Mouse (Mus musculus) MEL (cell line): ENCODE measurements around the gene Rbms2. TPM values are rescaled to one million over a fixed set of nuclear protein-coding genes. Genes with fewer than 3 reads are reported as not detected.

Source experiments
- DNase-seq: peaks from one replicate; pipeline ENCODE4 v3.0.0; 2011; ENCODE audit warnings: low read depth, low spot score
- H3K27ac ChIP-seq: 2 replicates; pipeline ENCODE4 v1.5.1; 2012; ENCODE audit warnings: low read depth, mild to moderate bottlenecking, control low read depth, low read length, moderate library complexity; ENCODE audit not compliant: control insufficient read depth
- H3K27me3 ChIP-seq, 2 experiments: fragments of 150-350 bp in 1 of 2; sonication (generic) in 1 of 2; 2 replicates each; pipeline ENCODE4 v1.6.1; 2012; ENCODE audit warnings: low read length in 2 of 2, mild to moderate bottlenecking in 2 of 2, improper control_type of control experiment in 1 of 2, moderate library complexity in 1 of 2; ENCODE audit not compliant: insufficient read depth in 2 of 2, control insufficient read depth in 1 of 2
- H3K36me3 ChIP-seq, 2 experiments: 2 replicates each; pipeline ENCODE4 v1.6.1; 2012 to 2014; ENCODE audit warnings: low read length in 2 of 2, improper control_type of control experiment in 1 of 2, inconsistent platforms in 1 of 2, mild to moderate bottlenecking in 1 of 2; ENCODE audit not compliant: insufficient read depth in 2 of 2, control insufficient read depth in 1 of 2
- H3K4me1 ChIP-seq, 2 experiments: fragments of 150-350 bp in 1 of 2; sonication (generic) in 1 of 2; 2 replicates each; pipeline ENCODE4 v1.6.1; 2012; ENCODE audit warnings: low read length in 2 of 2, improper control_type of control experiment in 1 of 2, mild to moderate bottlenecking in 1 of 2; ENCODE audit not compliant: insufficient read depth in 2 of 2, control insufficient read depth in 1 of 2
- H3K4me3 ChIP-seq, 2 experiments: fragments of 150-350 bp in 1 of 2; sonication (generic) in 1 of 2; 2 replicates each; pipeline ENCODE4 v1.5.1; 2012; ENCODE audit warnings: low read depth in 2 of 2, low read length in 2 of 2, mild to moderate bottlenecking in 2 of 2, moderate library complexity in 2 of 2, control low read depth in 1 of 2, improper control_type of control experiment in 1 of 2; ENCODE audit not compliant: control insufficient read depth in 1 of 2, insufficient read depth in 1 of 2
- H3K79me2 ChIP-seq: 2 replicates; pipeline ENCODE4 v1.6.1; 2012; ENCODE audit warnings: mild to moderate bottlenecking, low read length, moderate library complexity; ENCODE audit not compliant: control insufficient read depth, poor library complexity, insufficient read depth
- H3K9ac ChIP-seq: 2 replicates; pipeline ENCODE4 v1.6.1; 2012; ENCODE audit warnings: low read depth, mild to moderate bottlenecking, control low read depth, low read length, moderate library complexity; ENCODE audit not compliant: control insufficient read depth, poor library complexity, severe bottlenecking
- H3K9me3 ChIP-seq: fragments of 150-350 bp; sonication (generic); replicated peaks from 2 replicates; pipeline ENCODE4 v1.6.1; 2012; ENCODE audit warnings: mild to moderate bottlenecking, low read length, improper control_type of control experiment, moderate library complexity; ENCODE audit not compliant: insufficient read depth
- BHLHE40 ChIP-seq: IDR thresholded peaks from 2 replicates; pipeline ENCODE4 v1.6.1; 2012; ENCODE audit warnings: low read depth, mild to moderate bottlenecking, inconsistent platforms, low read length, improper control_type of control experiment, borderline replicate concordance
- CHD1 ChIP-seq: IDR thresholded peaks from 2 replicates; pipeline ENCODE4 v1.6.1; 2012; ENCODE audit warnings: low read depth, mild to moderate bottlenecking, inconsistent platforms, low read length, improper control_type of control experiment
- CHD2 ChIP-seq: IDR thresholded peaks from 2 replicates; pipeline ENCODE4 v1.6.1; 2011; ENCODE audit warnings: low read length, improper control_type of control experiment
- CTCF ChIP-seq, 3 experiments: IDR thresholded peaks in 2 of 3; conservative IDR thresholded peaks in 1 of 3; 2 replicates each; pipeline ENCODE4 v1.5.1; 2011 to 2012; ENCODE audit warnings: low read length in 3 of 3, low read depth in 2 of 3, mild to moderate bottlenecking in 2 of 3, improper control_type of control experiment in 1 of 3, inconsistent platforms in 1 of 3, mixed read lengths in 1 of 3, moderate library complexity in 1 of 3; ENCODE audit not compliant: control insufficient read depth in 1 of 3, insufficient read depth in 1 of 3, poor library complexity in 1 of 3, severe bottlenecking in 1 of 3
- E2F4 ChIP-seq: IDR thresholded peaks from 2 replicates; pipeline ENCODE4 v1.6.1; 2011; ENCODE audit warnings: low read depth, low read length, improper control_type of control experiment, borderline replicate concordance
- ELF1 ChIP-seq: IDR thresholded peaks from 2 replicates; pipeline ENCODE4 v1.6.1; 2014; ENCODE audit warnings: low read depth, mild to moderate bottlenecking, inconsistent platforms, low read length, improper control_type of control experiment, moderate library complexity
- EP300 ChIP-seq, 2 experiments: IDR thresholded peaks; 2 replicates each; pipeline ENCODE4 v1.6.1; 2011; ENCODE audit warnings: improper control_type of control experiment in 2 of 2, low read length in 2 of 2, low read depth in 1 of 2, mild to moderate bottlenecking in 1 of 2
- ETS1 ChIP-seq: IDR thresholded peaks from 2 replicates; pipeline ENCODE4 v1.6.1; 2012; ENCODE audit warnings: low read depth, mild to moderate bottlenecking, inconsistent platforms, low read length, improper control_type of control experiment, moderate library complexity
- GATA1 ChIP-seq: IDR thresholded peaks from 2 replicates; pipeline ENCODE4 v1.6.1; 2011; ENCODE audit warnings: low read depth, low read length, improper control_type of control experiment
- HCFC1 ChIP-seq: IDR thresholded peaks from 2 replicates; pipeline ENCODE4 v1.6.1; 2012; ENCODE audit warnings: low read depth, mild to moderate bottlenecking, inconsistent platforms, low read length, improper control_type of control experiment, moderate library complexity
- JUND ChIP-seq: IDR thresholded peaks from 2 replicates; pipeline ENCODE4 v1.6.1; 2011; ENCODE audit warnings: low read depth, mild to moderate bottlenecking, improper control_type of control experiment, low read length
- KAT2A ChIP-seq: conservative IDR thresholded peaks from 2 replicates; pipeline ENCODE4 v1.6.1; 2012; ENCODE audit warnings: low read depth, low read length, improper control_type of control experiment, inconsistent platforms
- MAFK ChIP-seq: IDR thresholded peaks from 2 replicates; pipeline ENCODE4 v1.6.1; 2011; ENCODE audit warnings: low read depth, mild to moderate bottlenecking, low read length, improper control_type of control experiment, borderline replicate concordance
- MAX ChIP-seq: IDR thresholded peaks from 2 replicates; pipeline ENCODE4 v1.6.1; 2011; ENCODE audit warnings: low read length, improper control_type of control experiment
- MAZ ChIP-seq: IDR thresholded peaks from 2 replicates; pipeline ENCODE4 v1.6.1; 2012; ENCODE audit warnings: low read depth, mild to moderate bottlenecking, inconsistent platforms, low read length, improper control_type of control experiment
- MEF2A ChIP-seq: IDR thresholded peaks from 2 replicates; pipeline ENCODE4 v1.6.1; 2014; ENCODE audit warnings: low read depth, mild to moderate bottlenecking, inconsistent platforms, low read length, improper control_type of control experiment; ENCODE audit not compliant: poor library complexity, insufficient replicate concordance, severe bottlenecking; ENCODE audit errors: extremely low read depth
- MXI1 ChIP-seq: IDR thresholded peaks from 2 replicates; pipeline ENCODE4 v1.6.1; 2011; ENCODE audit warnings: mild to moderate bottlenecking, low read depth, low read length, improper control_type of control experiment
- MYB ChIP-seq: IDR thresholded peaks from 2 replicates; pipeline ENCODE4 v1.6.1; 2011; ENCODE audit warnings: mild to moderate bottlenecking, low read depth, low read length, improper control_type of control experiment
- MYC ChIP-seq: IDR thresholded peaks from 2 replicates; pipeline ENCODE4 v1.6.1; 2011; ENCODE audit warnings: low read depth, mild to moderate bottlenecking, low read length, improper control_type of control experiment, moderate library complexity
- NELFE ChIP-seq: IDR thresholded peaks from 2 replicates; pipeline ENCODE4 v1.6.1; 2011; ENCODE audit warnings: low read depth, low read length, improper control_type of control experiment
- NRF1 ChIP-seq: IDR thresholded peaks from 2 replicates; pipeline ENCODE4 v1.6.1; 2014; ENCODE audit warnings: low read depth, mild to moderate bottlenecking, inconsistent platforms, low read length, improper control_type of control experiment, moderate library complexity; ENCODE audit not compliant: poor library complexity, insufficient read depth, severe bottlenecking
- POLR2A ChIP-seq, 2 experiments: IDR thresholded peaks; 2 replicates each; pipeline ENCODE4 v1.6.1; 2011 to 2012; ENCODE audit warnings: low read length in 2 of 2, mild to moderate bottlenecking in 2 of 2, control low read depth in 1 of 2, improper control_type of control experiment in 1 of 2, low read depth in 1 of 2, moderate library complexity in 1 of 2; ENCODE audit not compliant: control insufficient read depth in 1 of 2, insufficient read depth in 1 of 2, poor library complexity in 1 of 2
- POLR2AphosphoS2 ChIP-seq: IDR thresholded peaks from 2 replicates; pipeline ENCODE4 v1.6.1; 2011; ENCODE audit warnings: low read length, improper control_type of control experiment
- POLR2AphosphoS5 ChIP-seq: IDR thresholded peaks from 2 replicates; pipeline ENCODE4 v1.6.1; 2012; ENCODE audit warnings: low read depth, borderline replicate concordance, mild to moderate bottlenecking, inconsistent platforms, low read length, moderate library complexity, mixed read lengths
- RAD21 ChIP-seq: IDR thresholded peaks from 2 replicates; pipeline ENCODE4 v1.6.1; 2011; ENCODE audit warnings: mild to moderate bottlenecking, low read depth, low read length, improper control_type of control experiment
- RCOR1 ChIP-seq: IDR thresholded peaks from 2 replicates; pipeline ENCODE4 v1.6.1; 2012; ENCODE audit warnings: low read depth, mild to moderate bottlenecking, inconsistent platforms, low read length, improper control_type of control experiment
- SIN3A ChIP-seq: IDR thresholded peaks from 2 replicates; pipeline ENCODE4 v1.6.1; 2012; ENCODE audit warnings: low read length, improper control_type of control experiment, inconsistent platforms
- SMC3 ChIP-seq: IDR thresholded peaks from 2 replicates; pipeline ENCODE4 v1.6.1; 2011; ENCODE audit warnings: low read depth, low read length, improper control_type of control experiment
- TAL1 ChIP-seq: IDR thresholded peaks from 2 replicates; pipeline ENCODE4 v1.6.1; 2012; ENCODE audit warnings: mild to moderate bottlenecking, inconsistent platforms, low read length, moderate library complexity, mixed read lengths
- TBP ChIP-seq: IDR thresholded peaks from 2 replicates; pipeline ENCODE4 v1.8.0; 2011; ENCODE audit warnings: low read depth, low read length, improper control_type of control experiment
- TCF12 ChIP-seq: IDR thresholded peaks from 2 replicates; pipeline ENCODE4 v1.6.1; 2014; ENCODE audit warnings: low read depth, mild to moderate bottlenecking, inconsistent platforms, low read length, improper control_type of control experiment, moderate library complexity
- UBTF ChIP-seq: IDR thresholded peaks from 2 replicates; pipeline ENCODE4 v1.6.1; 2012; ENCODE audit warnings: low read depth, mild to moderate bottlenecking, inconsistent platforms, low read length, improper control_type of control experiment, moderate library complexity, borderline replicate concordance; ENCODE audit not compliant: insufficient read depth
- USF1 ChIP-seq: IDR thresholded peaks from 2 replicates; pipeline ENCODE4 v1.6.1; 2014; ENCODE audit warnings: low read depth, mild to moderate bottlenecking, inconsistent platforms, low read length, improper control_type of control experiment, moderate library complexity
- USF2 ChIP-seq, 2 experiments: IDR thresholded peaks; 2 replicates each; pipeline ENCODE4 v1.6.1; 2011 to 2012; ENCODE audit warnings: improper control_type of control experiment in 2 of 2, low read length in 2 of 2, borderline replicate concordance in 1 of 2, inconsistent platforms in 1 of 2, low read depth in 1 of 2, mild to moderate bottlenecking in 1 of 2; ENCODE audit not compliant: insufficient read depth in 1 of 2
- ZC3H11A ChIP-seq: IDR thresholded peaks from 2 replicates; pipeline ENCODE4 v1.6.1; 2012; ENCODE audit warnings: low read depth, mild to moderate bottlenecking, inconsistent platforms, low read length, improper control_type of control experiment
- ZKSCAN1 ChIP-seq: IDR thresholded peaks from 2 replicates; pipeline ENCODE4 v1.6.1; 2012; ENCODE audit warnings: low read depth, mild to moderate bottlenecking, inconsistent platforms, low read length, improper control_type of control experiment, moderate library complexity
- ZMIZ1 ChIP-seq: IDR thresholded peaks from 2 replicates; pipeline ENCODE4 v1.6.1; 2012; ENCODE audit warnings: low read depth, mild to moderate bottlenecking, inconsistent platforms, low read length, improper control_type of control experiment, moderate library complexity
- ZNF384 ChIP-seq: IDR thresholded peaks from 2 replicates; pipeline ENCODE4 v1.6.1; 2012; ENCODE audit warnings: low read depth, mild to moderate bottlenecking, inconsistent platforms, low read length, improper control_type of control experiment
- polyA plus RNA-seq, 2 experiments: library from polyadenylated mRNA; stranded (reverse) in 1 of 2; unstranded in 1 of 2; fragments of >175 nt in 1 of 2; fragments of >200 nt in 1 of 2; gene quantifications; 2 replicates each; pipeline versions ENCODE4 v1.2.1 to v1.2.4; 2012; ENCODE audit warnings: low replicate concordance in 2 of 2, low read depth in 1 of 2; ENCODE audit not compliant: insufficient read length in 2 of 2, insufficient read depth in 1 of 2, missing spikeins in 1 of 2
- total RNA-seq: library from RNA; depleted of rRNA; stranded (reverse); fragments of 300-350 nt; gene quantifications from 2 replicates; pipeline ENCODE4 v1.2.3, GENCODE M21; 2012

Gene Rbms2
- total and polyA plus RNA-seq, 3 experiments = 5.1 to 23.5 TPM; not detected in 1

DNA sequence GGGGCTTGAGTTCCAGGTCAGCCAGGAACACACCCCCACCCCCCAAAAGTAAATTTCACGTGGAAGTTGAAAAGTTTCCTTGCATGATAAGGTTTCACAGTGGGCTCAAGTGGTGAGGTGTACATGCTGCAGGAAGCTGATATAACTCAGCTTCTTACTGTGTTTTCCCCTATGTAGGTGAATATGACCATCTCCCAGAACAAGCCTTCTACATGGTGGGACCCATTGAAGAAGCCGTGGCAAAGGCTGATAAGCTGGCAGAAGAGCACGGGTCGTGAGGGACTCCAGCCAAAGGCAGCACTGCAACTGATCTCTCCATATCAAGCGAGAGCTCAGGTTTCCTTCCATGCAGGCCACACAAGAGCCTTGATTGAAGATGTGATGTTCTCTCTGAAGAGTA is 90.3 kb downstream of the Rbms2 start:
- H3K27me3 ChIP-seq = no peaks in the 10 kb centered on the region
- H3K36me3 ChIP-seq = peaks cover 42 to 56% of the 10 kb centered on the region in 2 experiments
- H3K9ac ChIP-seq = no peak overlapping the region
- peak; percentile 57 for DNase-seq
- H3K4me3 ChIP-seq = no peak overlapping the region
- H3K4me1 ChIP-seq = peaks cover 14 to 25% of the 10 kb centered on the region in 2 experiments
- peak overlapping the region; percentile 25 for H3K27ac ChIP-seq
- H3K79me2 ChIP-seq = peaks cover 21% of the 10 kb centered on the region
- no peaks in the 10 kb centered on the region for H3K9me3 ChIP-seq
- TF ChIP-seq USF2 (IDR thresholded peaks at IDR 0.05; ENCODE audit: borderline replicate concordance in 1 of 2, insufficient read depth in 1 of 2, low read depth in 1 of 2, low read length in 2 of 2) (no peak), CHD2 (no peak), MYC (no peak), SIN3A (no peak), GATA1 (peak; percentile 19; the same call in 1 of the 2 replicates), POLR2A (IDR thresholded peaks at IDR 0.05; ENCODE audit: control insufficient read depth in 1 of 2, insufficient read depth in 1 of 2, low read depth in 1 of 2, low read length in 2 of 2, poor library complexity in 1 of 2) (peak in 1 of 2 experiments; percentile 30; a peak in 1 of 4 replicates), EP300 (IDR thresholded peaks at IDR 0.05; ENCODE audit: low read depth in 1 of 2, low read length in 2 of 2) (peak in 1 of 2 experiments; percentile 5; a peak in 2 of 4 replicates), TBP (no peak), MAFK (no peak), TAL1 (peak; percentile 54), UBTF (no peak), NRF1 (no peak), ZKSCAN1 (no peak), MEF2A (no peak), USF1 (no peak), MYB (no peak), ELF1 (no peak), NELFE (no peak), ETS1 (0 out of 2 replicates have a peak, but pooled peaks have one; percentile 17), ZC3H11A (no peak), CTCF (IDR thresholded peaks at IDR 0.05 in 2 of 3, conservative IDR thresholded peaks at IDR 0.05 in 1 of 3; ENCODE audit: control insufficient read depth in 1 of 3, insufficient read depth in 1 of 3, low read depth in 2 of 3, low read length in 3 of 3, poor library complexity in 1 of 3, severe bottlenecking in 1 of 3) (no peak), RAD21 (no peak), ZNF384 (no peak), BHLHE40 (peak; percentile 71; the same call in 1 of the 2 replicates), TCF12 (peak; percentile 31; the same call in 1 of the 2 replicates), MAZ (no peak), RCOR1 (no peak), SMC3 (no peak), MXI1 (0 out of 2 replicates have a peak, but pooled peaks have one; percentile 21), CHD1 (no peak), E2F4 (no peak), JUND (no peak), POLR2AphosphoS5 (no peak), POLR2AphosphoS2 (no peak), MAX (no peak), HCFC1 (no peak), KAT2A (no peak), ZMIZ1 (no peak; the same call in 1 of the 2 replicates)
